Mouse (Mus musculus) effector memory CD4-positive, alpha-beta T cell, adult 5 months (primary cell): ENCODE results near the gene Olfr683. TPM values are rescaled to one million over a fixed set of nuclear protein-coding genes. Genes with fewer than 3 reads are reported as not detected.

Experiments
- polyA plus RNA-seq: library from polyadenylated mRNA; unstranded; fragments of 100-300 nt; shearing (Covaris generic); gene quantifications from one replicate; pipeline ENCODE4 v1.2.1, GENCODE M21; 2017

The Olfr683 gene
- polyA plus RNA-seq: not detected

DNA sequence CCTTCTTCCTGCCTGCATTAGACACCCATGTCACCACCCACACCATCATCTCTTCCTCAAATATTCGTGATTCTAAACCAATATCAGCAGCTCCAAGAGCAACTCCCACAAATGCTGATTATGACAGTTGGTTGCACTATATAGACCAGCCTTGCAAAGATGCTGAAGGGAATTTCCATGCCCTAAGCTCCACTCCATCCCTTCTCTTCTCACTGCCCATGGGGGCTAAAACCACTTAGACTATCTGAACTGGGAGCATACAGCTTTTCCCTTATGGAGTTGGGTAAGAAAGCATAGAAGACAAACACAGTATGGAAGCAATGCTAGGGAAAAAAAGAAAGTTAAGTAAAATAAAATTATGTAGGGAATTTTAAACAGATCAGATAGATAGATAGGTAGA lies at the start of gene Olfr683:
Olfr683 (minus strand) TSS at position 101 of the 400 bp plus-strand sequence.

DNA sequence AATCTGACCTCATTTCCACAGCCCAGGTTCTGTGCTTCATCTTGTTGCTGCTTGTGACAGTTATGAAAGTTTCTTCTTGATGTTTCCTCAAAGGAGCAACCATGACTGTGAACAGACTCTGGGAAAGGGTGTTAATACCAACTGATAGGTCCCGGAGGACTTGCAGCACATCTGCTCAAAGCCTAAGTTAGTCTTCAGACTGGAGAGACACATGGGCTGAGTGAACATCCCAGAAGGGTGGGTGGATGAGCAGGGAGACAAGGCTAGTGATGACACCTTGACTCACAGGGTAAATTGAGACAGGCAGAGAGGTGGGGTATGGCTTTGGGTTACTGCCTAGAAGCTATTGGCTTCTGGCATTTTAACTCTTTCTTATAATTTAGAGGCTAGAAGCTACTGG lies 39.1 kb upstream of the Olfr683 start, which contains the start of gene Olfr685:
Olfr685 (minus strand) TSS at position 101 of the 400 bp plus-strand sequence.

GRCm38 (mm10) chr7:105163553-105163952 lies 16.7 kb upstream of the Olfr683 start, which contains the start of gene Olfr684:
TSS of gene Olfr684 (minus strand) at chr7:105163653.

GRCm38 (mm10) chr7:105116536-105116935 lies 30.3 kb downstream of the Olfr683 start, which contains the start of gene Olfr681:
TSS of gene Olfr681 (plus strand) at chr7:105116836.

DNA sequence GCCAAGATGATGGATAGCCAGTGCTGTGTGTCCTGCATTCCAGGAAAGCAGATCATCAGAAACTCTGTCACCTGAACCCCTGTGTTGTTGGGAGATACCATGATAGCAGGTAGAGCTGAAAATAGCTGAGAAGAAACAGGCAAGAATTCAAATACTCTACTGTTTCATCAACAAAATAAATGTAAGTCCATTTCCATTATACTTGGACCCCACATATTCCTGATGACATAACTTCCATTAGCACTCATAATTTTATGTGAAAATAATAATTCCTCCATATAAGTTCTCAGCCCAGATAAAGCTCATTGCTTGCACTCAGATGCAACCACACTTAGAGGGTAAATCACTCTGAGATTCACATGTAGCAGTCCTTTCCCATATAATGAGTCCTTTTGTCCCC lies 54.1 kb downstream of the Olfr683 start, which contains the start of gene Olfr680-ps1:
Olfr680-ps1 (minus strand) TSS at position 101 of the 400 bp plus-strand sequence.

Other genes with a start within 250 kb of the Olfr683 start
- not detected for gene Olfr667, start 225.5 kb downstream of the Olfr683 start, polyA plus RNA-seq
- not detected for gene Olfr668, start 219.0 kb downstream of the Olfr683 start, polyA plus RNA-seq
- 0.16 TPM for gene Olfr669, start 212.8 kb downstream of the Olfr683 start, polyA plus RNA-seq
- 0.12 TPM for gene Olfr670, start 184.4 kb downstream of the Olfr683 start, polyA plus RNA-seq
- 0.26 TPM for gene Olfr671, start 167.9 kb downstream of the Olfr683 start, polyA plus RNA-seq
- gene Olfr672, start 145.0 kb downstream of the Olfr683 start, polyA plus RNA-seq: not detected
- gene Olfr675, start 118.6 kb downstream of the Olfr683 start, polyA plus RNA-seq: not detected
- gene Olfr676, start 114.3 kb downstream of the Olfr683 start, polyA plus RNA-seq: not detected
- gene Olfr677, start 95.6 kb downstream of the Olfr683 start, polyA plus RNA-seq: not detected
- gene Olfr678, start 82.5 kb downstream of the Olfr683 start, polyA plus RNA-seq: not detected
- not detected for gene Olfr679, start 65.8 kb downstream of the Olfr683 start, polyA plus RNA-seq
- gene Olfr680-ps1, start 54.2 kb downstream of the Olfr683 start, polyA plus RNA-seq: not detected
- not detected for gene Olfr681, start 30.2 kb downstream of the Olfr683 start, polyA plus RNA-seq
- not detected for gene Olfr684, start 16.6 kb upstream of the Olfr683 start, polyA plus RNA-seq
- not detected for gene Olfr685, start 39.0 kb upstream of the Olfr683 start, polyA plus RNA-seq
- gene Olfr686, start 60.5 kb upstream of the Olfr683 start, polyA plus RNA-seq: not detected
- not detected for gene Olfr688, start 141.1 kb upstream of the Olfr683 start, polyA plus RNA-seq
- gene Olfr689, start 164.2 kb upstream of the Olfr683 start, polyA plus RNA-seq: 0.10 TPM
- gene Olfr690, start 187.1 kb upstream of the Olfr683 start, polyA plus RNA-seq: not detected
- not detected for gene Olfr691, start 195.3 kb upstream of the Olfr683 start, polyA plus RNA-seq
- not detected for gene Olfr692, start 221.2 kb upstream of the Olfr683 start, polyA plus RNA-seq
- gene Gm5901, start 228.0 kb upstream of the Olfr683 start, polyA plus RNA-seq: not detected